Mouse (Mus musculus) kidney, postnatal 10 days (tissue): ENCODE data around the gene Olfr508.
"Not testable (repeated sequence)": the region's sequence is repeated elsewhere in the genome, so short reads cannot be mapped to it uniquely, and the experiment has no call there.

ENCODE experiments used
- DNase-seq: peaks from one replicate; pipeline ENCODE4 v3.0.0; 2021; ENCODE audit warnings: mixed read lengths

The Olfr508 gene

DNA sequence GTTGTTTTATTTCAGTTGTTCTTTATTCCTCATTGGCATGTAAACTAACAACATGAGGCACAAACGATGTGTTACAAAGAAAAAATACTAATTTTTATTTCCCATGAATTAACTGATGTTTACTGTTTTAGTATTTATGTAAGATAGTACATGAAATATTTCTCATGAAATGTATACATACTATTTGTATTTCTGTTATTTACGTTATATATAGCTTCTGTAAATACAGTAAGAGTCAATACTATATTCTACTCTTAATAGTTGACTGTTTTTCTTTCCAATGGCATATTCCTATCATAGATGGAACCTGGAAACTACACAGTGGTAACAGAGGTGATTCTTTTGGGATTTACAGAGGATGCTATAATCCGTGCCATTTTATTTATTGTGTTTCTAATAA is at the start of gene Olfr508:
Olfr508 (plus strand) TSS at position 301 of the 400 bp plus-strand sequence.
- no peak for DNase-seq

GRCm38 (mm10) chr7:108589797-108590196 is 40.0 kb upstream of the Olfr508 start:
- DNase-seq = no peak

DNA sequence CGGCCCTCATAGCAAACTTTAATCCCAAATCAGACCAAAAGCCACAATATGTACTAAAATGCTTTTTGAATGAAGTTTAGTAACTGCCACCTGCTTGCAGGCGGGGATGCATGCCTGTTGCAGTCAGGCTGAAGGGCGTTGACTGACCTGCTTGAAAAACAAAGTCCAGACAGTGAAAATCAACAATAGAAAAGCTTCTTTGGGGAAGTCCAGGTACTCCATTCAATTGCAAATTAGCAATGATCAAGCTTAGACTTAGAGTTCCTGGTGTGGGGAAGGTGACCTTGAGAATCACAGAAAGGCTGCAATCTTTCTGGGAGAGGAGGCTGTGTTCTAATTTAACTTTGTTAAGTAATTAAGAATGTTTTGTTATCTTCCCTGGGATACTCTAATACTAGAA is 27.9 kb upstream of the Olfr508 start:
- not testable (repeated sequence) for DNase-seq

DNA sequence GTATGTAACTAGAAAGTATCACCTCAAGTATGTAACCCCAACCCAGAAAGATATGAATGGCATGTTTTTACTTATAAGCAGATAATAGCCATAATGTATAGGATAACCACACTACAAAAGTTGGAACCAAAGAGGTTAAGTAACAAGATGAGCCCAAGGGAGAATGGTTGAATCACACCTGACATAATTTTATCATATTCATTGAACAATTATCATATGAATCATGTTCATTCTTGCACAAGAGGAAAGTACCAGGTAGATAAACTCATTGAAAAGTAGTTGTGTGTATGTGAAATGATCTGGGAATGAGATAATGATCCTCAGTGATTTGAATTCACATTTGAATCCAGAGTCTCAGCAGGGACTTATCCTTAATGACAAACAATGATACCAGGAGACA is 19.3 kb upstream of the Olfr508 start, which contains the start of gene Olfr506:
Olfr506 (plus strand) TSS at position 301 of the 400 bp plus-strand sequence.
- DNase-seq = no peak

GRCm38 (mm10) chr7:108614110-108614509 is 15.7 kb upstream of the Olfr508 start:
- no peak for DNase-seq

GRCm38 (mm10) chr7:108616781-108617180 is 13.0 kb upstream of the Olfr508 start:
- DNase-seq = not testable (repeated sequence)

DNA sequence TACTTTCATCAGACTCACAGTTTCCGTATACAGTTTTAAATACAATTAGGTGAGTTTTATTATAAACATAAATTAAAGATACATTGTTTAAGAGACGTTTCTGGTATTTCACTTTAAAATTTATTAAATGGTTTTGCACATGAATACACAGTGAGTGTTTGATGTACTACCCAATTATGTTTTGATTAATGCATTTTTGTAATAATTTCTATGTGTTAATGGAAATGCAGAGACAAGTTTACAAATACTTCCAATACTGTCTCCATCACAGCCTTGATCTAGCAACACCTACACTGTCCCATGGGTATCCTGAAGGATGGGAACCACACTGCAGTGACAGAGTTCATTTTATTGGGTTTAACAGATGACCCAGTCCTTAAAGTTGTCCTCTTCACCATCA is 8.3 kb upstream of the Olfr508 start, which contains the start of gene Olfr507:
Olfr507 (plus strand) TSS at position 301 of the 400 bp plus-strand sequence.
- no peak for DNase-seq

DNA sequence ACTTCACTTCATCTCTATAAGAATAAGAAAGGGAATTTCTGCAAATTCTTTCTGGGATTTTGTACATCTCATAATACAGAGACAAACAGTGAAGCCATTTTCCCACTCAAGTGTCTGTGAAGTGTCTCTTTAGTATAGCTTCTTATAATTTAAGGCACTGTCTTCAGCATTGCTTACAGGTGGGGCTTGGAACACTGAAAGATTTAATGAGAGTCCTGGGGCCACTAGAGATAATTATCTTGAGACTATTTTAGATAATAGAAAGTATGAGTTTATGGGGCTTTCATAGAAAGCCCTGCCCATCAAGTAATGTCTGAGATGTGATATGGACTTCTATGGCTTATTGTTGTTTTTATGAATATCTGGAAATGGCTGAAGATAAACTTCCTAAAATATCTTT is 22.0 kb downstream of the Olfr508 start, which contains the start of gene Olfr509:
Olfr509 (minus strand) TSS at position 101 of the 400 bp plus-strand sequence.
- no peak for DNase-seq

DNA sequence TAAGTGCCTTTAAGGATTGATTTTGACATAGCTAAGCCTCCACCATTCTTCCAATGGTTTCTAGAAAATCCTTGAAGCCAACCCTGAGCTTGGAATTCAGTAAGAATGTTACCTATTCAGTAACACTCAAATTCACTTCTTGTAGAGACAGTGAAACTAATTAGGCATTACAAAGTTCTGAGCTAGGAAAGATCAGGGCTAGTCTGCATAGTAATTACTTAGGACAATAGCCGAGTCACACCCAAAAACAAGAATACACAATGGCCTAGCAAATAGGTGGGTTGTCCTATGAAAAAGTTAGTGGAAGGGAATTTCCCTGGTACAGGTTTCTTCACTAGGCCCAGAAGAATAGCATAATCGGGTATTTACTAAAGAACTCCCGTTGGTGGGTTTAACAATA is 32.6 kb downstream of the Olfr508 start:
- no peak for DNase-seq

- DNase-seq = no peak
Measured at GRCm38 (mm10) chr7:108666118-108666517, 36.3 kb downstream of the Olfr508 start, which contains the start of gene Olfr510. Gene Olfr510 (plus strand): TSS chr7:108666418.

DNA sequence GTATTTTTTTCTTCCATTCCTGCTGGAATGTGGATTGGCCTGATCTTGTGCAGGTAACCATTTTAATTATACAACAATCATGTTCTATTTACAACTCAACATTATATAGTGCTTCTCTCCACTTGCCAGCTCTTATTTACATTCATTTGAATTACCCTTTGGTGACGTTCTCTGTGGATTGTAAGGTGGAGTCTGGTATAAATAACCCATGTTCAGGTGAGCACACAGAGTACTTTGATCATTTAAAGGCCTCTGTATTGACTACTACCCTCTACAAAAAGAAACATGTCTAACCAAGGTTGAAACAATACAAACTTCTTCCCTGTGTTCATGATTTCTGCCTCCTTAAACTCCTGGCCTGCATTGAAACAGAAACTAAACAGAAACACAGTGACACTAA is 41.3 kb downstream of the Olfr508 start:
- no peak for DNase-seq

DNA sequence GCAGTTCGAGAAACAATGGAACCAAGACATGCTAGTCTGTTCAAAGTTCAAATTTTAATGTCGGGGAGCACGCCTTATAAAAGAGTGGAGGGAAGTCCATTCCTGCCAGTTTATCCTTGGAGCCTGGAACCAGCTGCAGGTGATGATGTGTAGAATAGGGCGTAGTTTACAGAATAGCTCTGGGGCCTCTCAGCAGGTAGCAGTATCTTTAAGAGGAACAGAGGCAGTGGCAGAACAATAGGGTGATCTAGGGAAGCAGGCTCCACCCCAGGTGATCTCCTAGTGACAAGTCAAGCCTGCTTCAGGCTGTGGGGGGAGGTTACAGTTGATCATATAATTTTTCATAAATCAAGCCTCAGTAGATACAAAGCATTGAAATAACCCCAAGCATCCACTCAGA is 49.1 kb downstream of the Olfr508 start:
- no peak for DNase-seq
